Mouse (Mus musculus): ENCODE results near the gene Auts2. TPM values are rescaled to one million over a fixed set of nuclear protein-coding genes. Genes with fewer than 3 reads are reported as not detected.
A peak's percentile ranks its signal among the peaks of the same experiment; 100 is the strongest.

Gene Auts2
- polyA plus RNA-seq, 1 experiment from 2014 or later: 47.7 TPM

GRCm38 (mm10) chr5:131531744-131532552 lies 1011.2 kb downstream of the Auts2 start:
- Histone ChIP-seq H3K27me3 (ENCODE audit: control insufficient read depth, insufficient read depth, low read length) (no peaks in the 10 kb centered on the region), H3K4me2 (replicated peaks; ENCODE audit: low read depth, low read length) (no peak overlapping the region), H3K36me3 (ENCODE audit: control insufficient read depth, insufficient read depth, low read length) (no peaks in the 10 kb centered on the region; the same call in 1 of the 2 replicates), H3K9me3 (ENCODE audit: control insufficient read depth, low read depth, low read length) (no peaks in the 10 kb centered on the region), H3K27ac (ENCODE audit: low read length) (no peak overlapping the region), H3K9ac (replicated peaks; ENCODE audit: low read depth, low read length) (no peak overlapping the region), H3K4me3 (ENCODE audit: low read depth, low read length) (no peak overlapping the region), H3K4me1 (ENCODE audit: control insufficient read depth, insufficient read depth, low read length) (peaks cover 15% of the 10 kb centered on the region; the same call in 1 of the 2 replicates)
- WGBS: 61% methylated on average over 15 of the region's 15 CpGs
- no peak for ATAC-seq (ENCODE audit: insufficient number of reproducible peaks, insufficient read depth, low FRiP score, low read depth)

GRCm38 (mm10) chr5:131530828-131531227 lies 1012.3 kb downstream of the Auts2 start:
- WGBS: 86% methylated on average over 2 of the region's 2 CpGs
- Histone ChIP-seq H3K27me3 (ENCODE audit: control insufficient read depth, insufficient read depth, low read length) (no peaks in the 10 kb centered on the region), H3K9me3 (ENCODE audit: control insufficient read depth, low read depth, low read length) (no peaks in the 10 kb centered on the region), H3K4me3 (ENCODE audit: low read depth, low read length) (no peak overlapping the region), H3K4me1 (ENCODE audit: control insufficient read depth, insufficient read depth, low read length) (peaks cover 11% of the 10 kb centered on the region; the same call in 1 of the 2 replicates), H3K4me2 (replicated peaks; ENCODE audit: low read depth, low read length) (no peak overlapping the region), H3K27ac (ENCODE audit: low read length) (no peak overlapping the region), H3K9ac (replicated peaks; ENCODE audit: low read depth, low read length) (no peak overlapping the region), H3K36me3 (ENCODE audit: control insufficient read depth, insufficient read depth, low read length) (no peaks in the 10 kb centered on the region; the same call in 1 of the 2 replicates)
- ATAC-seq (ENCODE audit: insufficient number of reproducible peaks, insufficient read depth, low FRiP score, low read depth): no peak

- 0 out of 2 replicates have a peak, but pooled peaks cover 9% of the 10 kb centered on the region for H3K4me1 ChIP-seq (ENCODE audit: control insufficient read depth, insufficient read depth, low read length)
- no peak overlapping the region for H3K4me2 ChIP-seq (replicated peaks; ENCODE audit: low read depth, low read length)
- no peak for ATAC-seq (ENCODE audit: insufficient number of reproducible peaks, insufficient read depth, low FRiP score, low read depth)
- H3K27me3 ChIP-seq (ENCODE audit: control insufficient read depth, insufficient read depth, low read length): no peaks in the 10 kb centered on the region
- WGBS: 48% methylated on average over 3 of the region's 3 CpGs
- no peak overlapping the region for H3K9ac ChIP-seq (replicated peaks; ENCODE audit: low read depth, low read length)
- H3K27ac ChIP-seq (ENCODE audit: low read length): no peak overlapping the region
- H3K4me3 ChIP-seq (ENCODE audit: low read depth, low read length): no peak overlapping the region
- H3K36me3 ChIP-seq (ENCODE audit: control insufficient read depth, insufficient read depth, low read length): no peaks in the 10 kb centered on the region
- no peaks in the 10 kb centered on the region for H3K9me3 ChIP-seq (ENCODE audit: control insufficient read depth, low read depth, low read length)
These were observed 1016.5 kb downstream of the Auts2 start for GRCm38 (mm10) chr5:131526666-131527065.

- no peaks in the 10 kb centered on the region for H3K36me3 ChIP-seq (ENCODE audit: control insufficient read depth, insufficient read depth, low read length)
- H3K9ac ChIP-seq (replicated peaks; ENCODE audit: low read depth, low read length): no peak overlapping the region
- 0 out of 2 replicates have a peak, but pooled peaks cover 9% of the 10 kb centered on the region for H3K4me1 ChIP-seq (ENCODE audit: control insufficient read depth, insufficient read depth, low read length)
- H3K9me3 ChIP-seq (ENCODE audit: control insufficient read depth, low read depth, low read length): no peaks in the 10 kb centered on the region
- no peak overlapping the region for H3K27ac ChIP-seq (ENCODE audit: low read length)
- 52% methylated on average over 12 of the region's 12 CpGs for WGBS
- ATAC-seq (ENCODE audit: insufficient number of reproducible peaks, insufficient read depth, low FRiP score, low read depth): no peak
- H3K4me3 ChIP-seq (ENCODE audit: low read depth, low read length): no peak overlapping the region
- H3K4me2 ChIP-seq (replicated peaks; ENCODE audit: low read depth, low read length): no peak overlapping the region
- no peaks in the 10 kb centered on the region for H3K27me3 ChIP-seq (ENCODE audit: control insufficient read depth, insufficient read depth, low read length)
These were observed 1018.2 kb downstream of the Auts2 start for GRCm38 (mm10) chr5:131524900-131525465.

- no peaks in the 10 kb centered on the region for H3K9me3 ChIP-seq (ENCODE audit: control insufficient read depth, low read depth, low read length)
- H3K4me1 ChIP-seq (ENCODE audit: control insufficient read depth, insufficient read depth, low read length): peaks cover 16% of the 10 kb centered on the region
- ATAC-seq (ENCODE audit: insufficient number of reproducible peaks, insufficient read depth, low FRiP score, low read depth): no peak
- no peak overlapping the region for H3K4me3 ChIP-seq (ENCODE audit: low read depth, low read length)
- H3K9ac ChIP-seq (replicated peaks; ENCODE audit: low read depth, low read length): no peak overlapping the region
- no peaks in the 10 kb centered on the region for H3K36me3 ChIP-seq (ENCODE audit: control insufficient read depth, insufficient read depth, low read length)
- 91% methylated on average over 3 of the region's 3 CpGs for WGBS
- no peaks in the 10 kb centered on the region for H3K27me3 ChIP-seq (ENCODE audit: control insufficient read depth, insufficient read depth, low read length)
- no peak overlapping the region for H3K4me2 ChIP-seq (replicated peaks; ENCODE audit: low read depth, low read length)
- H3K27ac ChIP-seq (ENCODE audit: low read length): no peak overlapping the region
These were observed 1023.6 kb downstream of the Auts2 start for GRCm38 (mm10) chr5:131519560-131519959.

GRCm38 (mm10) chr5:131517677-131518076 lies 1025.5 kb downstream of the Auts2 start:
- Histone ChIP-seq H3K4me1 (ENCODE audit: control insufficient read depth, insufficient read depth, low read length) (peaks cover 12% of the 10 kb centered on the region), H3K4me3 (ENCODE audit: low read depth, low read length) (no peak overlapping the region), H3K36me3 (ENCODE audit: control insufficient read depth, insufficient read depth, low read length) (no peaks in the 10 kb centered on the region), H3K27me3 (ENCODE audit: control insufficient read depth, insufficient read depth, low read length) (no peaks in the 10 kb centered on the region), H3K27ac (ENCODE audit: low read length) (no peak overlapping the region), H3K4me2 (replicated peaks; ENCODE audit: low read depth, low read length) (no peak overlapping the region), H3K9ac (replicated peaks; ENCODE audit: low read depth, low read length) (no peak overlapping the region), H3K9me3 (ENCODE audit: control insufficient read depth, low read depth, low read length) (no peaks in the 10 kb centered on the region)
- no peak for ATAC-seq (ENCODE audit: insufficient number of reproducible peaks, insufficient read depth, low FRiP score, low read depth)
- WGBS: 49% methylated on average over 4 of the region's 4 CpGs

- no peaks in the 10 kb centered on the region for H3K36me3 ChIP-seq (ENCODE audit: control insufficient read depth, insufficient read depth, low read length)
- no peak overlapping the region for H3K4me3 ChIP-seq (ENCODE audit: low read depth, low read length)
- ATAC-seq (ENCODE audit: insufficient number of reproducible peaks, insufficient read depth, low FRiP score, low read depth): peak; percentile 81
- H3K27ac ChIP-seq (ENCODE audit: low read length): no peak overlapping the region; the same call in 1 of the 2 replicates
- H3K4me1 ChIP-seq (ENCODE audit: control insufficient read depth, insufficient read depth, low read length): peaks cover 12% of the 10 kb centered on the region
- H3K27me3 ChIP-seq (ENCODE audit: control insufficient read depth, insufficient read depth, low read length): no peaks in the 10 kb centered on the region
- WGBS: 10% methylated on average over 14 of the region's 14 CpGs
- no peak overlapping the region for H3K9ac ChIP-seq (replicated peaks; ENCODE audit: low read depth, low read length)
- H3K4me2 ChIP-seq (replicated peaks; ENCODE audit: low read depth, low read length): 0 out of 2 replicates have a peak overlapping the region, but pooled peaks have one; percentile 12
- H3K9me3 ChIP-seq (ENCODE audit: control insufficient read depth, low read depth, low read length): no peaks in the 10 kb centered on the region
These were observed 1027.3 kb downstream of the Auts2 start for GRCm38 (mm10) chr5:131515707-131516407.

GRCm38 (mm10) chr5:131513753-131514152 lies 1029.4 kb downstream of the Auts2 start:
- Histone ChIP-seq H3K4me3 (ENCODE audit: low read depth, low read length) (no peak overlapping the region), H3K9ac (replicated peaks; ENCODE audit: low read depth, low read length) (no peak overlapping the region), H3K27me3 (ENCODE audit: control insufficient read depth, insufficient read depth, low read length) (no peaks in the 10 kb centered on the region), H3K27ac (ENCODE audit: low read length) (no peak overlapping the region), H3K4me2 (replicated peaks; ENCODE audit: low read depth, low read length) (no peak overlapping the region), H3K36me3 (ENCODE audit: control insufficient read depth, insufficient read depth, low read length) (no peaks in the 10 kb centered on the region), H3K9me3 (ENCODE audit: control insufficient read depth, low read depth, low read length) (no peaks in the 10 kb centered on the region), H3K4me1 (ENCODE audit: control insufficient read depth, insufficient read depth, low read length) (peaks cover 12% of the 10 kb centered on the region)
- no peak for ATAC-seq (ENCODE audit: insufficient number of reproducible peaks, insufficient read depth, low FRiP score, low read depth)
- 75% methylated on average over 3 of the region's 3 CpGs for WGBS

All from stomach, embryonic 14.5 days (tissue).